Mouse (Mus musculus): ENCODE results near the gene Accs. TPM values are rescaled to one million over a fixed set of nuclear protein-coding genes. Genes with fewer than 3 reads are reported as not detected.

Gene Accs
- total RNA-seq, 2 experiments from 2014 or later = 12.2 TPM; not detected in 1

DNA sequence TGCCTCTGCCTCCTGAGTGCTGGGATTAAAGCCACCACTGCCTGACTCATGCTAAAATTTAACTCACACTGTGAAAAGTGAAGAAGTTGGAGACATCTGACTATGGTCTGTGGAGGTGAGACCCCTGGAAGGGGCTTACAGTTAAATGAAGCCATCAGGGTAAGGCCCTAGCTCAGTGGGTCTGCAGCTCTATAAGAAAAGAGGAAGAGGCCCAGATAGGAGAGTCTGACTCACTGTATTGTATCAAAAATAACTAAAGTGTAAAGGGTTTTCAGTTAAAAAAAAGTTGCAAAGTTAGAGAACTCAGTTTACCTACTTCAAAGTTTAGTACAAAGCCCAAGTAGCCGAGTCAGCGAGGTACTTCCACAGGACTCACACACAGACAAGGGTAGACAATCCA, 46.8 kb downstream of the Accs start:
- ATAC-seq (replicated peaks; ENCODE audit: low FRiP score, poor library complexity, severe bottlenecking) = no peak

DNA sequence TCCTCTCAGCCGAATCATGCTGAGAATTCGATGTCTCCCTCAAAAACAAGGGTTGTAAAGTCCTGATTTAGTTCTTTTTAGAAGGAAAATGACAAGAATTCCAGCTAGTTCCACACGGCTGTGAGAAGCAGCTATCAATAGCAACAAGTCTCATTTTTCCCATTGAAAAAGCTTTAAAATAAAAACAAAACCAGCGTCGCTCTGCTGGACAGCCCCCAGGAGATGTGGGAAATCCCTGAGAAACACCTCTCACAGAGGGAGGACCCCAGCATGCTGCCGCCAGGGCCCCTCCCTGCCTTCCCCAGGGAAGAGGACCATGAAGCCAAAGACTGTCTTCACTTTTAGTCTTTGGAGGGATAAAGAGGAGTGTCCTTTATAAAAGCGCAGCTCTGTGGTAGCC, 48.6 kb downstream of the Accs start:
- no peak for ATAC-seq (replicated peaks; ENCODE audit: low FRiP score, poor library complexity, severe bottlenecking)

- ATAC-seq (replicated peaks; ENCODE audit: low FRiP score, poor library complexity, severe bottlenecking) = no peak
Observed at GRCm38 (mm10) chr2:93797162-93797795, 52.5 kb downstream of the Accs start.

GRCm38 (mm10) chr2:93794375-93794774, 55.4 kb downstream of the Accs start:
- ATAC-seq (replicated peaks; ENCODE audit: low FRiP score, poor library complexity, severe bottlenecking) = no peak

GRCm38 (mm10) chr2:93791516-93792499, 57.9 kb downstream of the Accs start:
- ATAC-seq (replicated peaks; ENCODE audit: low FRiP score, poor library complexity, severe bottlenecking) = no peak

- no peak; the same call in 1 of the 2 replicates for ATAC-seq (replicated peaks; ENCODE audit: low FRiP score, poor library complexity, severe bottlenecking)
Observed at GRCm38 (mm10) chr2:93790798-93791345, 58.9 kb downstream of the Accs start.

- ATAC-seq (replicated peaks; ENCODE audit: low FRiP score, poor library complexity, severe bottlenecking) = no peak
Observed at GRCm38 (mm10) chr2:93788557-93788956, 61.2 kb downstream of the Accs start.

GRCm38 (mm10) chr2:93786175-93786574, 63.6 kb downstream of the Accs start:
- ATAC-seq (replicated peaks; ENCODE audit: low FRiP score, poor library complexity, severe bottlenecking) = no peak

DNA sequence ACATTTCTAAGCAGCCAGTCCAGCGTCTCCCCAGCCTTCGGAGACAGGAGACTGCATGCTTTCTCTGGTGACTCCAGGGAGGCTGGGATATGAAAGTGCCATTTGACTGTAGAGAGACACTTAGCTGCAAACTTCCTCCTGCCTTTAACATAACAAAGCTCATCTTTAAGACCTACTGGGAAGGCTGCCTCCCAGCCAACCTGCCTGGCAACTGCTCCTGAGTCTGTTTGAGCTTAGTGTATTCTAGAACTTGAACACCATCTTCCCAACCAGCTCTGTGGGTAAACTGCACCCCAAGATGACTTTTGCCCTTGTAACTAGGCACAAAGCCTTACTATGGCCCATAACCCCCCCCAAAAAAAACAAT, 64.3 kb downstream of the Accs start:
- no peak for ATAC-seq (replicated peaks; ENCODE audit: low FRiP score, poor library complexity, severe bottlenecking)

DNA sequence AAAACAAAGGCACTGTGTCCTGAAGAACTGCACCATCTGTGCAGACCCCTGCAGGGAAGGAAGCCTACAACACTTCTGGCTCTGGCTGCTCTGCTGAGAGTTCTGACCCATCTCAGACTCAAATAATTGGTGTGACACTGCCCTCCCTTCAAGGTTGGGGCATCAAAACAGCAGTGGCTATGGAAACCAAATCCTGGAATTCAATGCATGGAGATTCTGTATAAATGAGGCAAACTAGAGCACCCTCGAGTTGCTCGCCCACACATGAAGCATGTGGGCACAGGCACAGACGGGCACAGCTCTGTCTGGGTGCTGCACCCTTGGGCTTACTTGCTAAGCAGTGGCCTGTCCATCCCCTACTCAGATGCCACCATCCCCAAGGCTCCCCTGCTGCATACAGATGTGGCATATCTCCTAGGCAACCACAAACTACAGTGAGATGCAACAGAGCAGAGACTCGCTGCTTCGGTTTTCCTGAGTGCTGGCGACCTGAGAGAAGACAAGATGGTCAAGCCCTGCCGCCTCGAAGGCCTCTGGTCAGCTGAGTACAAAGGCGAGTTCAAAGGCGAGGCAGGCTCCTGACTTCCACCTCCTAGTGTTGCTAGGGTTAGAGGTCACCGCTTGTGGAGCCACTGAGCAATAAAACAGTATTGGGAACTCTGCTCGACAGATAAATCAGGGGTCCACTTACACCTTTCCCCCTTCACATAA, 64.9 kb downstream of the Accs start:
- ATAC-seq (replicated peaks; ENCODE audit: low FRiP score, poor library complexity, severe bottlenecking) = no peak

GRCm38 (mm10) chr2:93783926-93784539, 65.7 kb downstream of the Accs start:
- no peak for ATAC-seq (replicated peaks; ENCODE audit: low FRiP score, poor library complexity, severe bottlenecking)

Other genes starting within 250 kb of the Accs start
- gene Alx4, start 207.6 kb downstream of the Accs start, total RNA-seq (2015; ENCODE audit: low replicate concordance) = not detected in 2 replicates
- not detected in 2 replicates for gene Alx4, start 207.6 kb downstream of the Accs start, total RNA-seq (2017; ENCODE audit: low replicate concordance)
- gene Ext2, start 27.4 kb downstream of the Accs start, total RNA-seq (2015; ENCODE audit: low replicate concordance) = 10.1 and 16.6 TPM in 2 replicates
- gene Ext2, start 27.4 kb downstream of the Accs start, total RNA-seq (2017; ENCODE audit: low replicate concordance) = 5.4 and 7.0 TPM in 2 replicates
- gene Accsl, start 19.2 kb upstream of the Accs start, total RNA-seq (2015; ENCODE audit: low replicate concordance) = not detected in 2 replicates
- not detected in 2 replicates for gene Accsl, start 19.2 kb upstream of the Accs start, total RNA-seq (2017; ENCODE audit: low replicate concordance)
- gene Gm13889, start 107.3 kb upstream of the Accs start, total RNA-seq (2015; ENCODE audit: low replicate concordance) = not detected in 2 replicates
- not detected in 2 replicates for gene Gm13889, start 107.3 kb upstream of the Accs start, total RNA-seq (2017; ENCODE audit: low replicate concordance)
- not detected in 2 replicates for gene Gm27027, start 146.4 kb upstream of the Accs start, total RNA-seq (2015; ENCODE audit: low replicate concordance)
- gene Gm27027, start 146.4 kb upstream of the Accs start, total RNA-seq (2017; ENCODE audit: low replicate concordance) = not detected in 2 replicates
- 9.7 and 31.4 TPM in 2 replicates for gene Alkbh3, start 160.9 kb upstream of the Accs start, total RNA-seq (2015; ENCODE audit: low replicate concordance)
- gene Alkbh3, start 160.9 kb upstream of the Accs start, total RNA-seq (2017; ENCODE audit: low replicate concordance) = 5.4 and 7.8 TPM in 2 replicates

All from erythroid progenitor cell, adult 5-6 weeks (primary cell).